Mouse (Mus musculus): ENCODE results near the gene Gpld1.
A peak's percentile ranks its signal among the peaks of the same experiment; 100 is the strongest.
"Not testable (repeated sequence)": the region's sequence is repeated elsewhere in the genome, so short reads cannot be mapped to it uniquely, and the experiment has no call there.

The Gpld1 gene

DNA sequence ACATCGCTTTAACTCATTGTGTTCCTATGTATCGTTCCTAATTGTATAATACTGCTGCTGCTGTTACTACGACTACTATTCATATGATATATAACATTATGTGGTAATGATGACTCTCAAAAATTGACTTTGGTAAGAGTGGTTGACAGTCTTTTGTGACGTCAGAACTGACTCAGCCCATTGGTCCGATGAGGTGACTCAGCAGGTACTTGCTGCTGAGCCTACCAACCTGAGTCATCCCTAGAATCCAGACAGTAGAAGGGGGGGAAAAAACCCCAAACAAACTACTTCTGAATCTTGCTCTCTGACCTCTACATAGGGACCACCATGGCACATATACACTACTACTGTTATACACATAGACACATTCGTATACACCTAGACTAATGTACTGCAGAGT, 5.9 kb downstream of the Gpld1 start:
- DNase-seq (ENCODE audit: low spot score): no peak

GRCm38 (mm10) chr13:24952659-24953058, 9.7 kb downstream of the Gpld1 start:
- no peak for DNase-seq (ENCODE audit: low spot score)

- no peak for DNase-seq (ENCODE audit: low spot score)
Observed at GRCm38 (mm10) chr13:24955091-24955490, 12.1 kb downstream of the Gpld1 start.

DNA sequence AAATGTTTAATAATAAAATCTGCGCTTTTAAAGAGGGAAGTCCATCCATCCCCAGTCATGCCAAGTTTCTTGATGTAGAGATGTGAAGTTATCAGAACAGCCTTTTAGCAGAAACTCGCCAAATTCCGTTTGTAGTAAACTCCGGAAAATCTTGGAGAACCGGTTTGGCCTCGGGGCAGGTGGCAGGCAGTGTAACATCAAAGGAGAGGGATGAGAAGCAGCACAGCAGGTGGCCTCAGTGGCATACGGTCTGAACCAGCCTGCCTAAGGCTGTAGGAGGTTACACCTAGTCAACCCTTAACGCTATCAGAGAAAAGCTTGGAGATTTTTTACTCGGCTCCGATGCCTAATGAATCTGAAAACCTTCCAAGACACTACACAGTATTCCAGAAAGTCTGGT, 12.5 kb downstream of the Gpld1 start:
- DNase-seq (ENCODE audit: low spot score): no peak

GRCm38 (mm10) chr13:24958671-24959070, 15.7 kb downstream of the Gpld1 start:
- no peak for DNase-seq (ENCODE audit: low spot score)

- DNase-seq (ENCODE audit: low spot score): no peak
Observed at GRCm38 (mm10) chr13:24960084-24960483, 17.1 kb downstream of the Gpld1 start.

- no peak for DNase-seq (ENCODE audit: low spot score)
Observed at GRCm38 (mm10) chr13:24962119-24962518, 19.2 kb downstream of the Gpld1 start.

GRCm38 (mm10) chr13:24965130-24965845, 22.3 kb downstream of the Gpld1 start:
- DNase-seq (ENCODE audit: low spot score): no peak

GRCm38 (mm10) chr13:24965846-24966201, 22.9 kb downstream of the Gpld1 start:
- DNase-seq (ENCODE audit: low spot score): no peak

DNA sequence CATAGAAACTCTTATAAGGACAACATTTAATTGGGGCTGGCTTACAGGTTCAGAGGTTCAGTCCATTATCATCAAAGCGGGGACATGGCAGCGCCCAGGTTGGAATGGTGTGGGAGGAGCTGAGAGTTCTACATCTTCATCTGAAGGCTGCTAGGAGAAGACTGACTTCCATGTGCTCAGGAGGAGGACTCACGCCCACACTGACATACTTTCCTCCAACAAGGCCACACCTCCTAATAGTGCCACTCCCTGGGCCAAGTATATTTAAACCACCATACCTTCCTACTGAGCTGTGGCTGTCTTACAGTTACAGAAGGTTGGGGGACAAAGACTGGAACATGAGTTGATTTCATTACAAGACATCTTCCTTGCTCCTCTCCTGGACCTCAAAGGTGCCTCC, 28.8 kb downstream of the Gpld1 start:
- DNase-seq (ENCODE audit: low spot score): not testable (repeated sequence)

GRCm38 (mm10) chr13:24976384-24976783, 33.4 kb downstream of the Gpld1 start:
- DNase-seq (ENCODE audit: low spot score): no peak

GRCm38 (mm10) chr13:24977820-24978342, 34.9 kb downstream of the Gpld1 start:
- DNase-seq (ENCODE audit: low spot score): no peak

DNA sequence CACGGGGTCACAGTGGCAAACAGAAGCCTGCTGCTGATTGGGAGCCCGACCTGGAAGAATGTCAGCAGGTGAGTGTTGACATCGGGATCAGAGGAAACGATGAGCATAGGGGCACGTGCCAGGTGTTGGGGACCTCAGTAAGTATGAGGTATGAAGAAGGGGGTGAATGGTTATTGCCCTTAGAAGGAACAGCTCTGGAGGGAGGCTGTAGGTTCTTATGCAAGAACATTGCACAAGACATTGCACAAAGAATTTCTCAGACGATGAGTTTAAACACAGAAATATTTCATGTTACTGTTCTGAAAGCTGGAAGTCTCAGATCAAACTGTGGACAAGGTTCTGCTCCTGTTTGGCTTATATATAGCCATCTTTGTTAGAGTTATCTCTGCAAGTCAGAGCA, 38.1 kb downstream of the Gpld1 start:
- no peak for DNase-seq (ENCODE audit: low spot score)

DNA sequence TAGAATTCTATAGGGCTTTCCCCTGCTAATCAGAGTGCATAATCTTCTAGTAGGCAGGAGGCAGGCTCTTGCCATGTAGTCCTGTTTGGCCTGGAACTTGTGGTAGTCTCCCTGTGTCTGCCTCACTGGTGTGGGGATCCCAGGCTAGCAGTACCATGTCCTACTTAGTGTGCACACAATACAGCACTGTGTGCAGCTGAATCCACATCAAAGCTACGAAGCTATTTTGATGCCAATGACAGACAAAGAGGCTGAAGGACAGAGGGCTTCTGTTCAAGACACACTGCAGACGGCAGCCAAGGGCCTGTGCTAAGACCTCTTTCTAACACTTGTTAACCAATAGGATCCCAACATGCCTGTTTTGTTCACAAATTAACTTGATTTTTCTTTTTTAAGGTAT, 42.5 kb downstream of the Gpld1 start:
- no peak for DNase-seq (ENCODE audit: low spot score)

GRCm38 (mm10) chr13:24988391-24988790, 45.4 kb downstream of the Gpld1 start:
- peak; percentile 14 for DNase-seq (ENCODE audit: low spot score)

DNA sequence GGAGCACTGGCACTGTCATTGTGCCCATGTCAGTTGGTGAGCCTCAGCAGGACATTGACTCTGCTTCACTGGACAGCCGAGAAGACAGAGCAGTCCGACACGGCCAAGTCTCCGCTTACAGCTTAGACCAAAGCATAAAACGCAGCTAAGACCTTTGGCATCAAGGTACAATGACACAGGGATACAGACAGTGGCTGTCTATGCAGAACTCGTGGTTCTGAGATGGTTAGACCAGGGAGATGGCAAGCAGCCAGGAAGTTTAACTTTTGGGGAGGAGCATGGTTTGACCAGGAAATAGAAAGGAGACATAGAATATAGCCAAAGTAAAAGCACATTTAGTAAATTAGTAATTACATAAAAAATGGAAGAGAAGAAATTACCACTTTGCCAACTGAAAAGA, 46.1 kb downstream of the Gpld1 start:
- DNase-seq (ENCODE audit: low spot score): no peak

GRCm38 (mm10) chr13:24993160-24993559, 50.2 kb downstream of the Gpld1 start:
- no peak for DNase-seq (ENCODE audit: low spot score)

GRCm38 (mm10) chr13:24999538-24999937, 56.6 kb downstream of the Gpld1 start:
- DNase-seq (ENCODE audit: low spot score): no peak

DNA sequence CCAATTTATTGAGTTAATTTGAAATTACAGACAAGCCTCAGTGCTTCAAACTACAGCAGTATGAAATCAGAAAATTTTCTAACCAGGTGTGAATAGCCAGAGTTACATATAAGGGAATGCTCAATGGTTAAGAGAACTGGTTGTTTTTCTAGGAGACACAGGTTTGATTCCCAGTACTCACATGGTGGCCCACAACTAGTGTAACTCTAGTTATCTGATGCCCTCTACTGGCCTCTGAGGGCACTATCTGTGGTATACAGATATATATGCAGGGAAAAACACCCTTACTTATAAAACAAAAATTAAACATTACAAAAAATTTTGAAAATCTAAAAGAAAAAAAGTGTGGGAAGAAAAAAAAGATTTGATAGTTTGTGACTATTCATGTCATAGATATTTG, 60.0 kb downstream of the Gpld1 start:
- no peak for DNase-seq (ENCODE audit: low spot score)

GRCm38 (mm10) chr13:25007115-25007514, 64.2 kb downstream of the Gpld1 start:
- no peak for DNase-seq (ENCODE audit: low spot score)

DNA sequence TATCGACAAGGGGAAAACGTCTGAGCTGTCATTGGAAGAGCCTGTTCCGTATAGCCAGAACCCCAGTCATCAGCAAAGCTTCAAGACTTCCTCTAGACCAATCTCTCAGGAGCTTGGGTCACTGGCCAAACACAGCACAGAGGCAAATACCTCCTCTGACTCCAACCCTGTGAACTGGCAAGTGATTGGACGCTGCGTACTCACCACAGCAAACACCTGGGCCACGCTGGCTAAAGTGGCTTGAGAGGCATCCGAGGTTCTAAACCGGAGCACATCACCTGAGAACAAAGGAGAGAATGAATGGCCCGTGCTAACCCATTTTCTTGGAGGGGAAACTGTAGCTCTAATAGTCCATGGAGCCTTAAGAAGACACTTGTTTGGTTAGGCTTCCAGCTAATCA, 75.4 kb downstream of the Gpld1 start:
- DNase-seq (ENCODE audit: low spot score): no peak

GRCm38 (mm10) chr13:25019793-25020539, 77.0 kb downstream of the Gpld1 start, which contains the start of gene Mrs2:
TSS of gene Mrs2 (minus strand) at chr13:25020379.
- peak; percentile 69 for DNase-seq (ENCODE audit: low spot score)

GRCm38 (mm10) chr13:25020540-25020892, 77.6 kb downstream of the Gpld1 start:
- DNase-seq (ENCODE audit: low spot score): no peak

- DNase-seq (ENCODE audit: low spot score): no peak
Observed at GRCm38 (mm10) chr13:25022386-25022785, 79.4 kb downstream of the Gpld1 start.
